Mouse (Mus musculus) embryonic facial prominence, embryonic 14.5 days (tissue): ENCODE measurements around the gene Adamts14. TPM values are rescaled to one million over a fixed set of nuclear protein-coding genes. Genes with fewer than 3 reads are reported as not detected.

ENCODE experiments used
- ATAC-seq: fragments of 200-750 bp; cut with Nextera tagmentation; 2 replicates; pipeline ENCODE4 v1.8.0; 2017; ENCODE audit warnings: low read depth, moderate number of reproducible peaks, moderate TSS enrichment
- DNase-seq: peaks from one replicate; pipeline ENCODE4 v3.0.0-alpha.2; 2015; ENCODE audit warnings: low spot score
- H3K27ac ChIP-seq: fragments of 300-500 bp; sonication (generic); replicated peaks from 2 replicates; pipeline ENCODE4 v1.5.1; 2014; ENCODE audit warnings: low read depth, mild to moderate bottlenecking, low read length, moderate library complexity
- H3K27me3 ChIP-seq: fragments of 300-500 bp; sonication (generic); replicated peaks from 2 replicates; pipeline ENCODE4 v1.6.1; 2014; ENCODE audit warnings: low read length; ENCODE audit not compliant: control insufficient read depth, insufficient read depth
- H3K36me3 ChIP-seq: fragments of 300-500 bp; sonication (generic); 2 replicates; pipeline ENCODE4 v1.6.1; 2014; ENCODE audit warnings: low read length, mixed read lengths; ENCODE audit not compliant: control insufficient read depth, insufficient read depth
- H3K4me1 ChIP-seq: fragments of 300-500 bp; sonication (generic); 2 replicates; pipeline ENCODE4 v1.6.1; 2014; ENCODE audit warnings: antibody characterized with exemption, low read length; ENCODE audit not compliant: control insufficient read depth, insufficient read depth
- H3K4me2 ChIP-seq: fragments of 300-500 bp; sonication (generic); 2 replicates; pipeline ENCODE4 v1.6.1; 2014; ENCODE audit warnings: low read depth, mild to moderate bottlenecking, low read length, moderate library complexity, mixed read lengths
- H3K4me3 ChIP-seq: fragments of 300-500 bp; sonication (generic); 2 replicates; pipeline ENCODE4 v1.5.1; 2014; ENCODE audit warnings: low read depth, mild to moderate bottlenecking, low read length
- H3K9ac ChIP-seq: fragments of 300-500 bp; sonication (generic); 2 replicates; pipeline ENCODE4 v1.6.1; 2014; ENCODE audit warnings: low read depth, mild to moderate bottlenecking, low read length, moderate library complexity, mixed read lengths
- H3K9me3 ChIP-seq: fragments of 300-500 bp; sonication (generic); 2 replicates; pipeline ENCODE4 v1.6.1; 2016; ENCODE audit warnings: low read length; ENCODE audit not compliant: control insufficient read depth
- whole genome bisulfite sequencing: fragments of 180-500 bp; shearing (Covaris S2); extraction: QIAGEN DNeasy Blood & Tissue Kit; methylation state at CpG from one replicate; pipeline ENCODE4 v1.1.7; 2014; 5-methylcytosine and 5-hydroxymethylcytosine counted together
- polyA plus RNA-seq: library from polyadenylated mRNA; unstranded; fragments of >200 nt; fragmentation: Nextera tagmentation; extraction: Ambion mirVana; gene quantifications from 2 replicates; pipeline ENCODE4 v1.2.1, GENCODE M21; 2014

Adamts14 gene
- polyA plus RNA-seq, 1 experiment from 2014 or later = 7.3 TPM

GRCm38 (mm10) chr10:61212817-61213216 is 60.4 kb downstream of the Adamts14 start:
- ATAC-seq (peak; percentile 54; the same call in 1 of the 2 replicates), DNase-seq (no peak)
- H3K9ac ChIP-seq = no peak overlapping the region

DNA sequence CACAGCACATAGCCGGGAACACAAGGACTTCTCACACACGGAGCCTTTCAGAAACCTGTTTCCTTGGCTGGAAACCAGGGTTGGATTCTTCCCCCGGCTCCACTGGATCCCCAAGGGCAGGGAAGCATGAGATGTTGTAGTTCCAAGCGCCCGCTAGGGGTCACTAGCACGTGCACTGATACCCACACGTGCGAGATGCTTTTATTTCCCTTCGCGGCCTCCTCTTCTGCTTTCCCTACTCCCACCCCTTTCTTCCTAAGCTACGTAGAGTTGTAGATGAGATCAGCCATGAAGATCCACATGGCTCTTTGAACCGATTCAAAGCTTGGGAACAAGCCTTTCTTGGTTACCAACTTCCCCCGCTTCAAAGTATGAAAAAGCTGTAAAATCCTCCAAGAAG is 61.5 kb downstream of the Adamts14 start:
- H3K27ac ChIP-seq = no peak overlapping the region
- no peak overlapping the region for H3K4me3 ChIP-seq
- H3K36me3 ChIP-seq = 0 out of 2 replicates have a peak, but pooled peaks cover 5% of the 10 kb centered on the region
- no peaks in the 10 kb centered on the region for H3K27me3 ChIP-seq
- H3K9me3 ChIP-seq = peaks cover 5% of the 10 kb centered on the region; the same call in 1 of the 2 replicates
- H3K9ac ChIP-seq = no peak overlapping the region
- H3K4me1 ChIP-seq = no peaks in the 10 kb centered on the region
- DNase-seq = peak; percentile 86
- no peak overlapping the region for H3K4me2 ChIP-seq
- no peak for ATAC-seq
- WGBS = 9% methylated on average over 13 of the region's 13 CpGs

More at GRCm38 (mm10) chr10:61212817-61213216, 60.4 kb downstream of the Adamts14 start:
- WGBS = 30% methylated on average over 6 of the region's 11 CpGs
- no peak overlapping the region for H3K4me2 ChIP-seq
- H3K9me3 ChIP-seq = peaks cover 5% of the 10 kb centered on the region; the same call in 1 of the 2 replicates
- no peaks in the 10 kb centered on the region for H3K4me1 ChIP-seq
- no peak overlapping the region for H3K27ac ChIP-seq
- no peak overlapping the region for H3K4me3 ChIP-seq
- no peaks in the 10 kb centered on the region for H3K27me3 ChIP-seq
- H3K36me3 ChIP-seq = 0 out of 2 replicates have a peak, but pooled peaks cover 5% of the 10 kb centered on the region

- DNase-seq = no peak
- H3K4me2 ChIP-seq = no peak overlapping the region
- H3K9me3 ChIP-seq = peaks cover 5% of the 10 kb centered on the region; the same call in 1 of the 2 replicates
- no peaks in the 10 kb centered on the region for H3K4me1 ChIP-seq
- no peak overlapping the region for H3K4me3 ChIP-seq
- ATAC-seq = no peak
- no peak overlapping the region for H3K27ac ChIP-seq
- 78% methylated on average over 4 of the region's 4 CpGs for WGBS
- no peak overlapping the region for H3K9ac ChIP-seq
- no peaks in the 10 kb centered on the region for H3K27me3 ChIP-seq
- 0 out of 2 replicates have a peak, but pooled peaks cover 5% of the 10 kb centered on the region for H3K36me3 ChIP-seq
Measured at GRCm38 (mm10) chr10:61211105-61211504, 62.1 kb downstream of the Adamts14 start.

DNA sequence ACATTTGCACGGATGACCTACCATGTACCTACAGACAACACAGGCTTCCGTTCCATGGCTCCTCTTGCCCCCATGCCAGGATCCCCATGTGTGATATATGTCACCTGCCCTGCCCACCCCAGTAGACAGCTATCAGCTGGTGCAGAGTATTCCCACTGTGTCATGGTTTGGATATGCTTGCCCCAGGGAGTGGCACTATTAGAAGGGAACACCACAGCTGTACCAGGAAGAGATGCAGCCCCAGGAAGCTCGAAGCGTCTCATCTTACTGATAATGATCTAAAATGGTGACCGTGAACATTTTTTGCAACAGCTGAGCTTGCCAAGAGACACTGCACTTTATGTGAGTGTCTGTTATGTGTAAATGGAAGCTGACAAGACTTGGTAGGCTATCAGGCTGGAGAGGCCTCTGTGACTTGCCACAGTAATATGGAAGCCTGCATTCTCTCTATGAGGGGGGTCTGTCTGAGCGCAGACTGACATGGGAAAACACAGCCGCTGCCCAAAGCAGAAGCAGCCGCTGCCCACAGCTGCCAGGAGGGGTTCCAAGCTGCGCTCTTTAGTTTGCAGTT is 65.0 kb downstream of the Adamts14 start:
- Histone ChIP-seq H3K9me3 (no peaks in the 10 kb centered on the region), H3K4me2 (no peak overlapping the region), H3K9ac (no peak overlapping the region), H3K36me3 (no peaks in the 10 kb centered on the region), H3K4me1 (no peaks in the 10 kb centered on the region), H3K27ac (no peak overlapping the region), H3K27me3 (no peaks in the 10 kb centered on the region), H3K4me3 (no peak overlapping the region)
- WGBS = 71% methylated on average over 9 of the region's 9 CpGs
- DNase-seq (peak; percentile 77), ATAC-seq (peak; percentile 65; the same call in 1 of the 2 replicates)

DNA sequence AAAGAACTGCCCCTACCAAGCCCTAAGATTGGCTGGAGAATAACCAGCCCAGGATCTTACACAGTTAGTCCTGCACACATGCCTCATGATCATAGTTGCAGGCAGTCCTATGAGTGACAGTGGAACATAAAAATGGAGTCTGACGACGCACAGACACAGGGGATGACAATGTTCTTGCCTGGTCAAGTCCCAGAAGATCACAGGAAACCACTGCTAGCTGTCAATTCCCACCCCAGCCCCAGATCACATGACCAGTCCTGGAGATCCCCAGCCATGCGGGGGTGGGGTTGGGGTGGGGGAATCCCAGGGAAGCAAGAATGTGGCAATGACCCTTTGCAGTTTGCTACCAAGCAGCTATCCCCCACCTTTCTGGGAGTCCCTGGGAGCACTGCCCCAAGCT is 69.3 kb downstream of the Adamts14 start:
- 61% methylated on average over 3 of the region's 3 CpGs for WGBS
- H3K4me3 ChIP-seq = no peak overlapping the region

GRCm38 (mm10) chr10:61201596-61202318 is 71.5 kb downstream of the Adamts14 start:
- H3K4me1 ChIP-seq = no peaks in the 10 kb centered on the region
- no peak overlapping the region for H3K4me3 ChIP-seq
- no peak overlapping the region for H3K4me2 ChIP-seq
- H3K27ac ChIP-seq = no peak overlapping the region
- H3K9me3 ChIP-seq = no peaks in the 10 kb centered on the region
- DNase-seq (no peak), ATAC-seq (no peak)
- H3K27me3 ChIP-seq = no peaks in the 10 kb centered on the region
- H3K36me3 ChIP-seq = no peaks in the 10 kb centered on the region
- WGBS = 81% methylated on average over 12 of the region's 12 CpGs
- no peak overlapping the region for H3K9ac ChIP-seq

More for the DNA sequence above, 69.3 kb downstream of the Adamts14 start:
- DNase-seq = no peak
- Histone ChIP-seq H3K27me3 (no peaks in the 10 kb centered on the region), H3K27ac (no peak overlapping the region), H3K4me2 (no peak overlapping the region), H3K36me3 (no peaks in the 10 kb centered on the region), H3K4me1 (no peaks in the 10 kb centered on the region), H3K9ac (no peak overlapping the region), H3K9me3 (no peaks in the 10 kb centered on the region)
- no peak for ATAC-seq

GRCm38 (mm10) chr10:61200998-61201397 is 72.2 kb downstream of the Adamts14 start:
- no peaks in the 10 kb centered on the region for H3K27me3 ChIP-seq
- no peak for ATAC-seq

DNA sequence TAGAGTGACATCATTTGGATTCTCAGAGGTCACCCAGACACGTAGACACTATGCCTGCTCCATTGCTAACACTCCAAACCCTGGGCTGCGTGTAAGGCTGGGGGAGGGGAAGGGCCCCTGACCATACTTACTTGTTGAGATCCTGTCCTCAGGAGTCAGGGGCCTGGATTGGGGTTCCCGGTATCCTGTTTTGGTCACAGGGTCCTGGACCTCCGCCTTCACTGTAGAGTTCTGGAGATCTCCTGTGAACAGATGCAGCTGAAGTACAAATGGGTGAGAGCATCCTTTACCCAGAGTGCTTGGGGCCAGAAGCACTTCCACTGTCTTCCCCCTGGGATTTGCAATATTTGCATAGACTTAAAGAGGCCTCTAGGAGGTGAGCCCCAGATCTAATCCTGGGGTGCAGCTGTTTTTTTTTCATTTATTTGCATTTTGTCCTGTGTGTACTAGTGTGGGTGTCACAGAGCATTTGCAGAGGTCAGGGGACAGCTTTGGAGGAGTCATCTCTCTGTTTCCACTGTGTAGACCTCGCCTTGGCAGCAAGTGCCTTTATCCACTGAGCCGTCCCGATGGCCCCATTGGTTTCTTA is 72.9 kb downstream of the Adamts14 start:
- H3K4me1 ChIP-seq = no peaks in the 10 kb centered on the region
- DNase-seq (no peak), ATAC-seq (no peak)
- H3K27ac ChIP-seq = no peak overlapping the region
- no peaks in the 10 kb centered on the region for H3K36me3 ChIP-seq
- H3K27me3 ChIP-seq = no peaks in the 10 kb centered on the region
- H3K4me2 ChIP-seq = no peak overlapping the region
- no peak overlapping the region for H3K4me3 ChIP-seq
- WGBS = 74% methylated on average over 7 of the region's 7 CpGs
- H3K9ac ChIP-seq = no peak overlapping the region
- H3K9me3 ChIP-seq = no peaks in the 10 kb centered on the region

More at GRCm38 (mm10) chr10:61200998-61201397, 72.2 kb downstream of the Adamts14 start:
- no peak overlapping the region for H3K27ac ChIP-seq
- H3K4me3 ChIP-seq = no peak overlapping the region
- no peak overlapping the region for H3K4me2 ChIP-seq
- H3K9me3 ChIP-seq = no peaks in the 10 kb centered on the region
- no peak for DNase-seq
- no peaks in the 10 kb centered on the region for H3K36me3 ChIP-seq
- no peak overlapping the region for H3K9ac ChIP-seq
- H3K4me1 ChIP-seq = no peaks in the 10 kb centered on the region
- WGBS = 33% methylated on average over 9 of the region's 9 CpGs
